Mouse (Mus musculus) thymus, adult 2 months (tissue): Measurements from ENCODE around the gene Scg5.

Source experiments
- CTCF ChIP-seq: fragments of 200-500 bp; IDR thresholded peaks from 2 replicates; pipeline ENCODE4 v1.5.1; 2012; ENCODE audit warnings: mild to moderate bottlenecking, control low read depth, low read length, moderate library complexity, borderline replicate concordance; ENCODE audit not compliant: control insufficient read depth, poor library complexity, insufficient read depth; ENCODE audit errors: extremely low read depth
- POLR2A ChIP-seq: fragments of 200-500 bp; IDR thresholded peaks from 2 replicates; pipeline ENCODE4 v1.6.1; 2012; ENCODE audit warnings: mild to moderate bottlenecking, low read length, control low read depth, moderate library complexity; ENCODE audit not compliant: control insufficient read depth, poor library complexity, insufficient read depth; ENCODE audit errors: extremely low read depth

DNA sequence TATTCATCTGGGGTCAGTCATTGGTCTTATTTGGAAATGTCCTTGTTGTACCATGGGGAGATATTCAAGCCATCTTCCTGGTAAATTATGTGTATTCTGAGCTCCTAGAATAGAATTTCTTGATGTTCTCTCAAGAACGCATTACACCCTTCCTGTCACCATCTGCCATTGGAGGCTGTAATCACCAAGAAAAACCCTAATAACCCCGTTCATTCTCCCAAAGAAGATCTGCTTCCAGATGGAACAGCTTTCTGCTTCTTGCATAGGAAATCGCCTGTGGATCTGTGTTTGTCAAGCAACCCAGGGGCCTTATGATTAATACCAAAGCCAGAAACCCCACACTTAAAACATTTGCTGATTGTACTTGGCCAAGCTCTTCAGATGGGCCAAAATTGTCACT, 49.6 kb downstream of the Scg5 start:
- TF ChIP-seq POLR2A, result no peak
- TF ChIP-seq CTCF, result no peak
